Mouse (Mus musculus) intestine, embryonic 16.5 days (tissue): ENCODE results near the gene Aurkaip1. TPM values are rescaled to one million over a fixed set of nuclear protein-coding genes. Genes with fewer than 3 reads are reported as not detected.

Source experiments
- ATAC-seq: fragments of 200-750 bp; cut with Nextera tagmentation; 2 replicates; pipeline ENCODE4 v1.8.0; 2017; ENCODE audit warnings: moderate TSS enrichment, moderate library complexity
- H3K27ac ChIP-seq: fragments of 300-500 bp; sonication (generic); 2 replicates; pipeline ENCODE4 v1.5.1; 2014; ENCODE audit warnings: mild to moderate bottlenecking, low read length
- H3K27me3 ChIP-seq: fragments of 300-500 bp; sonication (generic); replicated peaks from 2 replicates; pipeline ENCODE4 v1.6.1; 2014; ENCODE audit warnings: low read length, control low read depth, mixed read lengths; ENCODE audit not compliant: control insufficient read depth, insufficient read depth
- H3K36me3 ChIP-seq: fragments of 300-500 bp; sonication (generic); 2 replicates; pipeline ENCODE4 v1.6.1; 2014; ENCODE audit warnings: low read length, control low read depth; ENCODE audit not compliant: control insufficient read depth, insufficient read depth
- H3K4me1 ChIP-seq: fragments of 300-500 bp; sonication (generic); 2 replicates; pipeline ENCODE4 v1.6.1; 2014; ENCODE audit warnings: low read length, control low read depth, mixed read lengths; ENCODE audit not compliant: control insufficient read depth, insufficient read depth
- H3K4me2 ChIP-seq: fragments of 300-500 bp; sonication (generic); 2 replicates; pipeline ENCODE4 v1.6.1; 2014; ENCODE audit warnings: low read depth, low read length, control low read depth
- H3K4me3 ChIP-seq: fragments of 300-500 bp; sonication (generic); 2 replicates; pipeline ENCODE4 v1.5.1; 2014; ENCODE audit warnings: mild to moderate bottlenecking, low read length
- H3K9ac ChIP-seq: fragments of 300-500 bp; sonication (generic); 2 replicates; pipeline ENCODE4 v1.6.1; 2014; ENCODE audit warnings: low read depth, low read length
- H3K9me3 ChIP-seq: fragments of 300-500 bp; sonication (generic); 2 replicates; pipeline ENCODE4 v1.6.1; 2016; ENCODE audit warnings: low read length, control low read depth; ENCODE audit not compliant: control insufficient read depth
- WGBS: fragments of 180-500 bp; shearing (Covaris S2); extraction: QIAGEN DNeasy Blood & Tissue Kit; methylation state at CpG from one replicate; pipeline ENCODE4 v1.1.7; 2014; 5-methylcytosine and 5-hydroxymethylcytosine counted together
- polyA plus RNA-seq: library from polyadenylated mRNA; unstranded; fragments of >200 nt; fragmentation: Nextera tagmentation; extraction: Ambion mirVana; gene quantifications from 2 replicates; pipeline ENCODE4 v1.2.1, GENCODE M21; 2015

Aurkaip1 gene
- polyA plus RNA-seq, 1 experiment from 2014 or later, result 196 TPM

DNA sequence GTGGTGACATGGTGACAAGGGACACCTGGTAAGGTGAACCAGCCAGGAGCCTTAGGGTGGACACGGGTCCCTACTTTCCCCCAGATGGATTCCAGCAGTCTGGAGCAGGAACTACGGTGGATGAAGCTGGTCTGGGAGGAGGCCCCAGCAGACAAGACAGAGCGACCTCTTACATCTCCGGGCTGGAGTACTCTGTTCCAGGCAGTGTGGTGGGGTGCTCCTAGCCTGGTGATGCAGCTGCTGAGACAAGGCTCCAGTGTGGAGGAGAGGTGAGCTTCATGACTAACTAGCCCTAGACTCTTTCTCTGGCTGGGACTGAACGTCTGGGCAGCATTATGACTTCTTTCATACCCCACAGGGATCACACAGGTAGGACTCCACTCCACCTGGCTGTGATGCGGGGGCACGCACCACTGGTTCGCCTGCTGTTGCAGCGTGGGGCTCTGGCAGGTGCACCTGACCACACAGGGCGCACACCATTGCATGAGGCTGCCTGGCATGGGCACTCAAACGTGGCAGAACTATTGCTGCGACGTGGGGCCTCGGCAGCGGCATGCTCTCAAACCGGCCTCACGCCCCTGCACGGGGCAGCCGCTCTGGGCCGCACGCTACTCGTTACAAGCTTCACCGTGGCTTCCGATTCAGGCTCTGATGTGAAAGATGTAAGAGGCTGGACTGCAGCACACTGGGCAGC, 39.7 kb upstream of the Aurkaip1 start:
- ATAC-seq, result 0 out of 2 replicates have a peak, but pooled peaks have one; percentile 17
- 72% methylated on average over 24 of the region's 24 CpGs for WGBS
- H3K9ac ChIP-seq, result 0 out of 2 replicates have a peak overlapping the region, but pooled peaks have one; percentile 29

DNA sequence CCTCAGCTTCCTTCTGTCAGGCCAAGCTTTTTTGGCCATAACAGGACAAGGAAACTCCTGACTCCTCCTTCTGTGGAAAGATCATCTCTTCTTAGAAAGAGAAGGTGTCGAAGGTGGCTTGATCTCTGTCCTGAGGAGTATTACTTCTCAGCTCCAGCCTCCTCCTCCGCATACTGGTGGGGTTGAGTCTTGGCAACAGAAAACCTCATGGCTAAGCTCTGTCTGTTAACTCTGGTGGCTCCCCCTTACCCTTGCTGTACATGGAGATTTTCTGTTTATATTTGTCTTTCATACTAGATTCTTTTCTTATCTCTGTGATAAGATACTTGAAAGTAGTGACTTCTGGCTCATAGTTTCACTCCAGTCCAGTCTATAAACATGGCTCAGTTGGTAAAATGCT, 37.3 kb upstream of the Aurkaip1 start:
- Histone ChIP-seq H3K4me3 (no peak overlapping the region), H3K27me3 (no peaks in the 10 kb centered on the region), H3K4me1 (no peaks in the 10 kb centered on the region), H3K27ac (no peak overlapping the region), H3K36me3 (no peaks in the 10 kb centered on the region), H3K9me3 (no peaks in the 10 kb centered on the region), H3K9ac (no peak overlapping the region), H3K4me2 (no peak overlapping the region)
- no peak for ATAC-seq
- WGBS, result 66% methylated on average over 2 of the region's 2 CpGs

More for the DNA sequence above, 39.7 kb upstream of the Aurkaip1 start:
- Histone ChIP-seq H3K9me3 (no peaks in the 10 kb centered on the region), H3K4me1 (no peaks in the 10 kb centered on the region), H3K27ac (no peak overlapping the region), H3K27me3 (no peaks in the 10 kb centered on the region), H3K36me3 (no peaks in the 10 kb centered on the region), H3K4me3 (no peak overlapping the region), H3K4me2 (no peak overlapping the region)

DNA sequence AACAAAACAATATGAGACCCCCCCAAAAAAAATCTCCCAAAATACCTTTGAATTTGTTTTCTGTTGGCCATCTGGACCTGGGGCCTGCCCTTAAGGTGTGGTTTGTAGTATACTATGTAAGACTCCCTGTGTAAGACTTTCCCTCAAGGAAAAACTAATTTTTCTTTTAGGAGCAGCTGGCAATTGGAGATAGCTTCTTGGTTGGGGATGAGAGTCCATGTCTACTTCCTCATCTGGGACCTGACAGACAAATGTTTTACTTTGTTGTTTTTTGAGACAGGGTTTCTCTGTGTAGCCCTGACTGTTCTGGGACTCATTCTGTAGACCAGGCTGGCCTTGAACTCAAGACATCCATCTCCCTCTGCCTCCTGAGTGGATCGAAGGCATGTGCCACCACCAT, 29.0 kb upstream of the Aurkaip1 start:
- no peak for ATAC-seq
- H3K4me3 ChIP-seq, result no peak overlapping the region
- no peak overlapping the region for H3K4me2 ChIP-seq
- H3K9me3 ChIP-seq, result no peaks in the 10 kb centered on the region
- WGBS, result 92% methylated on average over 1 of the region's 1 CpGs
- 0 out of 2 replicates have a peak, but pooled peaks cover 2% of the 10 kb centered on the region for H3K36me3 ChIP-seq
- H3K4me1 ChIP-seq, result peaks cover 15% of the 10 kb centered on the region
- no peak overlapping the region for H3K9ac ChIP-seq
- no peak overlapping the region for H3K27ac ChIP-seq
- no peaks in the 10 kb centered on the region for H3K27me3 ChIP-seq

- peak within 1 kb of the TSS; percentile 80 for H3K27ac ChIP-seq
- peak within 1 kb of the TSS; percentile 92 for H3K4me3 ChIP-seq
- H3K36me3 ChIP-seq, result peaks cover 7% of the 10 kb centered on the region; the same call in 1 of the 2 replicates
- H3K9ac ChIP-seq, result peak within 1 kb of the TSS; percentile 85
- peaks cover 15% of the 10 kb centered on the region for H3K4me1 ChIP-seq
- H3K4me2 ChIP-seq, result peak within 1 kb of the TSS; percentile 78
- no peaks in the 10 kb centered on the region for H3K27me3 ChIP-seq
- 7% methylated on average over 12 of the region's 12 CpGs for WGBS
- H3K9me3 ChIP-seq, result no peaks in the 10 kb centered on the region
- peak; percentile 72 for ATAC-seq
Observed at GRCm38 (mm10) chr4:155802741-155803339, 28.2 kb upstream of the Aurkaip1 start, which contains the start of gene Mrpl20. Mrpl20 (plus strand) TSS chr4:155802878.

DNA sequence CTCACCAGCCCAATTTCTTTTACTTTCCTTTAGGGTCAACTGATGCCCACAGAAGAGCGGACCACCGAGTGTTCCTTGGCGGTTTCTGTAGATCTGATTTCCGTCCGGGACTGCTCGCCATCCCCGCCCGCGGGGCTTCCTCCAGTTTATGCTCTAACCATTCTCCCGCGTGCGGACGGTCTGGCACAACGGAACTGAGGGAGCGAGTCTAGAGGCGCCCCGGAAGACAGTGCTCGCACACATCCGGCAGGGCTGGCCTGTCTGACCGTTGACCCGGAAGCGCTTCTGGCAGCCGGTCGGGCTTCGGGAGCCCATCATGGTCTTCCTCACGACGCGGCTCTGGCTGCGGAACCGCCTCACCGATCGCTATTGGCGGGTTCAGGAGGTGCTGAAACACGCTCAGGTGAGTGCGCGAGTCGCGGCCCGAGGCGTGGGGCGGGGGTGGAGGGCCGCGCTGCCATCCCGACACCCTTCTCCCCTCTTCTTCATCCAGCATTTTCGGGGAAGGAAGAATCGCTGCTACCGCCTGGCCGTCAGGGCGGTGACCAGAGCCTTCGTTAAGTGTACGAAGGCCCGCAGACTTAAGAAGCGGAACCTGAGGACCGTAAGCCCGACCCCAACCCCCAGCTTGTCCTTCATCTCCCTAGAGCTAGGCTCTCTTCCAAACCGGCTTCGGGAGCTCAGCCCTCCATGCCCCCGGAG, 27.6 kb upstream of the Aurkaip1 start:
- peak overlapping the region; percentile 92 for H3K4me3 ChIP-seq
- ATAC-seq, result peak; percentile 98
- WGBS, result under 1% methylated on average over 55 of the region's 58 CpGs
- H3K4me1 ChIP-seq, result peaks cover 15% of the 10 kb centered on the region
- no peaks in the 10 kb centered on the region for H3K9me3 ChIP-seq
- peak overlapping the region; percentile 78 for H3K4me2 ChIP-seq
- peak overlapping the region; percentile 85 for H3K9ac ChIP-seq
- peaks cover 7% of the 10 kb centered on the region; the same call in 1 of the 2 replicates for H3K36me3 ChIP-seq
- peak overlapping the region; percentile 80 for H3K27ac ChIP-seq
- H3K27me3 ChIP-seq, result no peaks in the 10 kb centered on the region

DNA sequence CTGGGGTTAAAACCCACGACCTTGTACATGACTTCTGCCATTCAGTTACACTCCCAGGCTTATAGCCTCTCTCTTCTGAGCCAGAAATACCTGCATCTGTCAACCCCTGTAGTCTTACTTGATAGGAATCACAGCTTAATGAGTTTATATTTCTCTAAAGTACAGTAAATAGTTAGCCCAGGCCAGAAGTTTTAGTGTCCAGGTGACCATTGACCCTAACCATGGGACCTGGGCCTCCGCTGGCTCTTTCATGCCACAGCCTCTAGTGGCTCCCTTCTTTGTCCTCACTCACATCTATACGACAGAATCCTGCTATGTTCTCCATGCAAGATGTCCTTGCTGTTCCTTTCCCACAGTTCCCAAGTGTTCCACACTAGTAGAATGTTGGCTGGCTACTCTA, 23.2 kb upstream of the Aurkaip1 start:
- H3K4me2 ChIP-seq, result no peak overlapping the region
- H3K9ac ChIP-seq, result no peak overlapping the region
- H3K36me3 ChIP-seq, result peaks cover 13% of the 10 kb centered on the region; the same call in 1 of the 2 replicates
- ATAC-seq, result no peak
- 0 out of 2 replicates have a peak overlapping the region, but pooled peaks have one; percentile 10 for H3K27ac ChIP-seq
- H3K4me3 ChIP-seq, result no peak overlapping the region
- WGBS, result 84% methylated on average over 3 of the region's 3 CpGs
- no peaks in the 10 kb centered on the region for H3K9me3 ChIP-seq
- peaks cover 20% of the 10 kb centered on the region for H3K4me1 ChIP-seq
- no peaks in the 10 kb centered on the region for H3K27me3 ChIP-seq

DNA sequence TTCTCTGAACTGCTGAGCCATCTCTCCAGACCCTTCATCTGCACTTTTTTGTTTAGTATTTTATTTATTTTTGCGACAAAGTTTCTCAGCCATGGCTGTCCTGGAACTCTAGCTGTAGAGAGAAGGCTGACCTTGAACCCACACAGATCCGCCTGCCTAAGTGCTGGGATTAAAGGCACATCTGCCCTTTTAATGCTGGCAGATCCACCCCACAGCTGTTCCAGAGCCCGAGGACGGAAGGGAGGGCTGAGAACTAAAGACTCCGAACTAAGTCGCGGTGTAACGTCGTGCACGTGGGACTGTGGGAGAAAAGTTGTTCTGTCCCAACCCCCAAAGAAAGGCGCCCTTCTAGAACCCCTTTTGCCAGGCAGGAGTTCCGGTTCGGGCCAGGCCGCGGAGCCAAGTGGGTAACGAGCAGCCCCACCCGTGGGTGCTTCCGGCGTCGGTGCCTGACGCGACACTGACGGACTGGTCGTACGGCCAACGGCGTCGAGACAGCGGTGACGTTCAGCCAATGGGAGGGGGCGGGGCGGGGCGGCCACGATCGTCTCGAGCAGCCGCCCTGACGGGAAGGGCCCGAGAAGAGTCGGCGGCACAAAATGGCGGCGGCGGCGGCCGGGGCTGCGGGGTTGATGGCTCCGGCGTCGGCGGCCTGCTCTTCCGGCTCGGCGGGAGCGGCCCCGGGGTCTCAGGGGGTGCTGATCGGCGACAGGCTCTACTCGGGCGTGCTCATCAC, 19.0 kb upstream of the Aurkaip1 start, which contains the start of gene Ccnl2:
Ccnl2 (plus strand) TSS at position 561 of the 736 bp plus-strand sequence.
- WGBS, result 1% methylated on average over 38 of the region's 60 CpGs
- Histone ChIP-seq H3K9ac (peak within 1 kb of the TSS; percentile 96), H3K27ac (peak within 1 kb of the TSS; percentile 94), H3K9me3 (no peaks in the 10 kb centered on the region), H3K4me1 (peaks cover 19% of the 10 kb centered on the region), H3K27me3 (no peaks in the 10 kb centered on the region), H3K4me2 (peak within 1 kb of the TSS; percentile 84), H3K36me3 (peaks cover 22% of the 10 kb centered on the region), H3K4me3 (peak within 1 kb of the TSS; percentile 97)
- ATAC-seq, result peak; percentile 99

- Histone ChIP-seq H3K36me3 (peaks cover 20% of the 10 kb centered on the region), H3K4me1 (peaks cover 19% of the 10 kb centered on the region), H3K9ac (peak overlapping the region; percentile 96), H3K9me3 (no peaks in the 10 kb centered on the region), H3K27ac (peak overlapping the region; percentile 87), H3K27me3 (no peaks in the 10 kb centered on the region), H3K4me2 (peak overlapping the region; percentile 84), H3K4me3 (peak overlapping the region; percentile 97)
- ATAC-seq, result peak; percentile 45
- WGBS, result under 1% methylated on average over 49 of the region's 49 CpGs
Observed at GRCm38 (mm10) chr4:155812665-155813181, 18.3 kb upstream of the Aurkaip1 start.
